Mouse (Mus musculus) embryonic fibroblast, embryonic 13.5 days (primary cell): ENCODE data around the gene Pde4d.

Experiments
- CTCF ChIP-seq: IDR thresholded peaks from 2 replicates; pipeline ENCODE4 v1.5.1; 2011; ENCODE audit warnings: mild to moderate bottlenecking, control low read depth, low read length, moderate library complexity, borderline replicate concordance; ENCODE audit not compliant: insufficient read depth
- POLR2A ChIP-seq: IDR thresholded peaks from 2 replicates; pipeline ENCODE4 v1.6.1; 2011; ENCODE audit warnings: low read depth, mild to moderate bottlenecking, control low read depth, low read length, moderate library complexity

DNA sequence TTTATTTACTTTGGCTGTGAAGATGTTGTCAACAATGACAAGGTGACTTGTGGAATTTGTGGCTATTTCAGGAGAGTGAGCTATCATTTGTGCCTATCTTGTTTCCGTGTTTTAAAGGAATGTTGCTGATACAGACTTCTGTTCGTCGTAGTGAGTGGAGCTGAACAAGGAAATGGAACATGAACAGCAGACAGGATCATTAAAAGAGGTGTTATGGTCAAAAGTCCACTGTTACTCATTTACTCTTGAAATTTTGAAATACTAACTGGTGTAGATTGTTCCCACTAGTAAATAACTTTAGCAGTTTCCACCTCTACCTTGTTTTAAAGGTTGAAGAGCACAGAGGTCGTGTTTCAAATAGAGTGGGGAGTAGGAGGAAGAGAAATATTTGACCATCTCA lies 86.7 kb downstream of the Pde4d start:
- no peak for TF ChIP-seq CTCF
- TF ChIP-seq POLR2A, result no peak
